Mouse (Mus musculus) T-helper 1 cell (primary cell): ENCODE measurements around the gene Aff4.
"Not testable (repeated sequence)": the region's sequence is repeated elsewhere in the genome, so short reads cannot be mapped to it uniquely, and the experiment has no call there.

Experiments used
- in situ Hi-C: fragments of 300-600 bp; cut with MboI, MseI; formaldehyde crosslinking; loops from one replicate; pipeline ENCODE4 v1.15.1; 2025; ENCODE audit warnings: high pct_unique_total_duplicates

The Aff4 gene

GRCm38 (mm10) chr11:53337684-53338083, 12.9 kb upstream of the Aff4 start:
- in situ Hi-C loops: no loop called here

- in situ Hi-C loops: not testable (repeated sequence)
Measured at GRCm38 (mm10) chr11:53341019-53341418, 9.6 kb upstream of the Aff4 start.

DNA sequence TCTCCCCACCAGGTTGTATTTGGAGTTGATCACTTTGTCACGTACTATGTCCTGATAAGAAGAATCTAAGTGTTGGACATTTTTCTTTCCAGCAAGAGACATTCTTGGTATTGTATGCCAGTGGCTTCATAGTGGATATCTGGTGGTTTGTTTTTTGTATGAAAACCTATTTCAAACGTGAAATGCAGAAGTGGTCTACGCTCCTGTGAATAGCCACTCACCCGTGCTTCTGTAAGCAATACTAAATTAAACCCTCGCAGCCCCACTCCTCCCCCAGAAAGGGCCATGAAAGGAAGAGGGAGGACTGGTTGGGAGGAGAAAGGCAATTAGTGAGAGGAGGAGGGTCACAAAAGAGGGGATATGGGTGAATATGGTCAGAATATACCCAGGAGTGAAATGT, 7.9 kb upstream of the Aff4 start:
- in situ Hi-C loops: no loop called here

DNA sequence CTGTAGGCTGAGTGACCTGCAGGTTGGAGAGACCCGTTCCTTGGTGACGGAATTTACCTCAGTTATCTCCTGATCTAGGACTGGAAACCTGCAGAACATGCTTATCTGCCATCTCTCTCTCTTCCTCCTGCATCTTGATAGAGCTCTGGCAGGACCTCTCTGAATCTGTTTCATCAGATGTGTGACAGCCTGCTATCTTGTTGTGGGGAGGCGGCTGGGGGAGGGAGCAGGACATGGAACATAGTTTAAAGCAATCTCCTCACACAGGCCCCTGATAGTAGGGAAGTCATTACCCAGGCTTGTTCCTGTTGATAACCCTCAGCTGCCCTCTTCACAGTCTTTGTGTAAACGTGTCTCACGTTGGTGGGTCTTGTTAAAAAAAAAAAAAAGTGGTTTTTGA, 5.3 kb upstream of the Aff4 start:
- in situ Hi-C loops: no loop called here

DNA sequence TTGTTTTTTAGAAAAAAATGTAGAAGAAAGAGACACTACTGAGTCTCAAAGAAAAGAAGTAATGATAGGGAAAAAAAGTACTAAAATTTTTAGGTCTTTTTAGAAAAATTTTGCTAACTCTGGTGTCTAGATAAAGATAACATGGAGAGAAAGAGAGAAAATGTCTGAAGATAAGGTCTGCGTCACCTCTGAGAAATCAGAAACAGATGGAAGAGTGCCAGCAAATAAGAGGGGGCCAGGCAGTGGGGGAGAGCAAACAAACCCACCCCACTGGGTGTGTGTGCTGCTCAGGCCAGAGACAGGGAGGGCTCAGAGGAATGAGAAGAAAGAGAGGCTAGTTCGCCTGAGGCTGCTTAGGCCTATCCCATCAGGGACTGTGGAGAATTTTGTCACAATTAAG, 4.9 kb upstream of the Aff4 start:
- in situ Hi-C loops: no loop called here

DNA sequence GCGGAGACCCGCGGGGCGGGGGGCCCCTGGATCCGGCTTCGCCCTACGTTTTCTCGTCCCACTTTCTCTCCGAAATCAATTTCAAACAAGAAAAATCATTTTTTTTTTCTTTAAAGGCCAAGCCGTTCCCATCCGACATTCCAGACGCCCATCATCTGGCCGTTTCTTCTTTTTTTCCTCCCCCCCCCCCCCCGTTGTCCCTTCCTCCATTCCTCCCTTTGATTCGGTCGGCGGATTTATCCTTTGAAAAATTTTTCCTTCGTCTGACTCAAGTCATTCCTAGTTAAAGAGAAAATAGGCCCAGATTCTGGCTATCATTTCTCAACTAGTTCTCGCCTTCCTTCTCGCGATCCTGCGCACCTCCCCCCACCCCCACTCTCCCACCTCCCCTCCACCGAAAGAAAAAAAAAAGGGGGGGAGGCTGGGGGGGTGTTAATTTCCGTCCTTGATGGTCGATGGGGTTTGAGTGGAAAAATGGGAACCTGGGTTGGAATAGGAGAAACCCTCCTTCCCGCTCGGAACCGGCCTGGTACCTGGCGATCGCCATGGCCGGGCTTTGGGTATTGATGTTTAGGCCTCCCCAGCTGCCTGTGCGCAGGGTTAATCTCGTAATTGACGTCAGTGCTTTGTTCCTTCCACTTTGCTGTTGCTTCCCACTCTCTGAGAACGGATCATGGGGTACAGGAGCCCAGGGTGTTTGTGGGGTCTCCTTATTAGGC, 750 bp downstream of the Aff4 start:
- in situ Hi-C loops: no loop called here

- in situ Hi-C loops: no loop called here
Measured at GRCm38 (mm10) chr11:53351943-53352590, 1.4 kb downstream of the Aff4 start.

DNA sequence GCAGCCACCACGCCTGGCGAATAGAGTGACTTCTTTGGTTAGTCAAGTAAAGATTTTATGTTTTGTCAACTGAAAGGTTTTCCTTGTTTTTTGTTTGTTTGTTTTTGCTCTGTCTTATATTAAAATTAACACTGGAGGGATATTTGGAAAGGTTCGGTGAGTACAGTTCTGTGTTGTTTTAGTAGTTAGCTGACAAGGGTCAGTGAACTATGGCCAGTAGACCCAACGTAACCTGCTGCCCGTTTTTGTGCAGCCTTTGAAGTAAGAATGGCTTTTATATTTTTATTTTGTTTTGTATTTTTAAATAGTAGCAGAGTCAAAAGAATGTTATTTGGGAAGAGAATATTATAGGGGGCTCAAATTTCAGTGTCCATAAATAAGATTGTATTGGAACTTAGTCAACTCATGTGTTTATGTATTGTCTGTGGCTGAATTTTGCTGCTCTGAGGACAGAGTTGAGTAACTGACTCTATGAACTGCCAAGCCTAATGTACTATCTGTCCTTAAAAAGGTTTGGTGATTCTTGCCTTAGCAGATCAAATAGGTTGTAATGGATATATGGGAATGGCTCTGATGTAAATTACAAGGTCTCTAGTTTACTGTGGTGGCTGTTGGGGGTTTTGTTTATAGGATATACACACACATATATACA, 8.0 kb downstream of the Aff4 start:
- in situ Hi-C loops: no loop called here

DNA sequence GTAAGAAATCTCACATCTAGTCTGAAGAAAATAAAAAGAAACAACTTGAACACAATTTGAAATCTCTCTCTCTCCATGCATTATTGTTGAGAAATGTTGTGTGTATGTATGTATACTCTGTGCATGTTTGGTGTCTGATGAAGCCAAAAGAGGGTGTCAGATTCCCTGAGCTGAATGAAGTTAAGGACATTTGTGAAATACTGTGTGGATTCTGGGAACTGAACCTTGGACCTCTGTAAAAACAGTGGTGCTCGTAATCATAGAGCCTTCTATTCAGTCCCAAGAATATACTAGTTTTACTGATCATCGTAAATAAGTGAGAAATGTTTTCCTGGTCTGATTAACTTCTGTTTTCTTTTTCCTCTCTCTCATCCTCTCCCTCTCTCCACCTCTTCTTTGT, 16.4 kb downstream of the Aff4 start:
- in situ Hi-C loops: no loop called here

DNA sequence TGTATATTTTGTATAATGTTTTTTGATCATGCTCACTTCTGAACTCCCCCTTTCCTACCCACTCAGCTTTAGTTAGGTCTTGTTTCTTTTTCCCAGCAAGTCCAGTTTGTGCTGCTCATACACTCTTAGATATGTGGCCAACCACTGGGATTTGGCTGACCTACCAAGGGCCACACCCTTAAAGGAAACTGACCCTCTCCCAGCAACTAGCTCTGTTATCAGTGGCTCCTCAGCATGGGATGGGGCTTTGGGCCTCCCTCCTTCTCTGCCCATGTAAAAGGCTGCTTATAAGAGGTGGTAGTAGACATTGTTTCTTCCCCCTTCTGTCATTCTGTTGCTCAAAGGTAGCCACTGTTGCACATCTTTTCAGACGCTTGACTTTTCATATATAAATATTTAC, 28.3 kb downstream of the Aff4 start:
- in situ Hi-C loops: no loop called here

DNA sequence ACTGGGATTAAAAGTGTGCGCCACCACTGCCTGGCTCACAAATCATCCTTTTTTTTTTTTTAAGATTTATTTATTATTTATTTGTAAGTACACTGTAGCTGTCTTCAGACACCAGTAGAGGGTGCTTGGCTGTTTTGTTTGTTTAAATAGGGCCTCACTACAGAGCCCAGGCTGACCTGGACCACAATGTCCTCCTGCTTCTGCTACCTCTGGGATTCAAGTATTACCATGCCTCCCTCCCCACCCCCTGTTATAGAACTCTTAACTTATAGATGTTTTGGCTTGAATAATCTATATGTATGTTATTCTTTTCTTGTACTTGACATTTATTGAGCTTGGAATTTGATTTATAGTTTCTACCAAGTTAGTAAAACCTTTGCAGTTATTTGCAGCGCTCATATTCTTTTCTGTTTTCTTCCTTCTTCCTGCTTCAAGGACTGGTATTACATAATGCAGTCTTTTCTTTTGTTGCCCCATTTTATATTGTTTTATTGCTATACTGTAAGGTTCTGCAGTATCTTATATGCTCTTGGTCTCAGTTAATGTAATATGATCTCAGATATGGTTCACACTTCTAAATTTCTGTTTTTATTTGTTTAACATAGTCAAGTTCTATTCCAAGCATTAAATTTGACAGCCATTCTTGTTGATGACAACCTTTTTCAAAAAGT, 33.3 kb downstream of the Aff4 start:
- in situ Hi-C loops: loop anchor here (10.0 kb wide), 1 partner anchor 301 kb away; no protein-coding TSS in a partner anchor

GRCm38 (mm10) chr11:53393856-53394255, 43.2 kb downstream of the Aff4 start:
- in situ Hi-C loops: no loop called here

GRCm38 (mm10) chr11:53403638-53404037, 53.0 kb downstream of the Aff4 start:
- in situ Hi-C loops: no loop called here

DNA sequence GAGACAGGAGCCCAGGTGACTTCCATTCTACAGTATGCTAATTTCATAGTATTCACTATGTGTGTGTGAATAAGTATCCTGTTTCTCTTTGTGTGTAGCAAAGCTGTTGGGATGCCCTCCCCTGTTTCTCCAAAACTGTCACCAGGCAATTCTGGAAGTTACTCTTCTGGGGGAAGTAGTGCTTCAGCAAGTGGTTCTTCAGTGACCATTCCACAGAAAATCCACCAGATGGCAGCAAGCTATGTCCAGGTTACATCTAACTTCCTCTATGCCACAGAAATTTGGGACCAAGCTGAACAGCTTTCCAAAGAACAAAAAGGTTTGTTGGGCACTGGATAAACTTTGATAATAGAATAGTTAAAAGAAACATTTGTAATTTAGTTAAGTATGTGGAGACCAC, 61.1 kb downstream of the Aff4 start:
- in situ Hi-C loops: no loop called here

DNA sequence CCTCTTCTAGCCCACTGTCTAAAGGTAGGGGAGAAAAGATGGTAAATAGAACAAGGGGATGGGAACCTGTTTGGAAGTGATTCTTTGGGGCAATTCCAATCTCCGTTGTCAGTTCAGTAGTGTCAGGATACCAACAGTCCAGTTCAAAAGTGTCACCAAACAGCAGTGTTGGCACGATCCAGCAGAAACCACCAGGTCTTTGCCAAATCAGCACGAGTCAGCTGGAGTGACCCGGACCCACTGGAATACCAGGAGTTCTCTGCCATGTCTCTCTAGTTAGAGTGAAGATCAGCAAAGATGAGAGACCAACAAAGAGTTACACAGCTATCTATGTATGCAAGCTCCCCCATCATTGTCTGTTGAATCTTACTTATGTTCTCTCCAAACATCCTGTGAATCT, 63.2 kb downstream of the Aff4 start:
- in situ Hi-C loops: no loop called here

DNA sequence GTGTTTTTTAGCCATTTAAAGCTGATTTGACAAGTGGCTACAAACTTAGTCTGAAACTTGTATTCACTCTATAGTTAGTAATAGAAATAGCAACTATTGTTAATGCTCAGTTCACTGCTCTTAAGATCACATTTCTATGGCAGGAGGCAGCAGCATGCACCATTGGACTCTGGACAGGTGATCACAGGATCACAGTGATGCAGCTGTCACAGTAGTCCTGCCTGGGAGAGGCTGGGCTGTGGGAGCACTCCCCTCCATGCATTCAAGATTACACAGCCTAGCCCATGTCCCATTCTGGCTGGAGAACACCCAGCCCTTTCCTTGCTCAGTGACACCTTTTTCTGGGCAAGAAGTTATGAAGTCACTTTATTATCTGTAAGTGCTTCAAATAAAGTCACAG, 67.4 kb downstream of the Aff4 start:
- in situ Hi-C loops: no loop called here

DNA sequence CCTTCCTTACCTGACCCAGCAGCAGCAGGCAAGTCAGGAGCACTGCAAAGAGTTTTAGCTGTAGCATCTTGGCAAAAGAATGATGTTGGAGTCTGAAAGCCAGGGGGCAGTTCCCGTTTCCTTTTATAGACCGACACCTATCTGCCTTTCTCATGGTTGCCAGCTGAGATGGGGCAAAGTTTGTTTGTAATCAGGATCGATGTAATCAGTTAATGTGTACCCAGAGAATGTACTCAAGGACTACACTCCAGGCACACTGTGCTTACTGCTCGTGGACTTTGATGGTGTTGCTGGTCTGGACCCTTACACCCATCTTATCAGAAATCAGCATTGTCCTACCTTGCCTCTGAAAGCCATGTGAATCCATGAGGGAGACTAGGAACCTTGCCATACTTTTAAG, 72.4 kb downstream of the Aff4 start, which contains the start of gene Leap2:
Gene Leap2, minus strand, starts transcription at position 135 of the 400 bp plus-strand sequence.
- in situ Hi-C loops: no loop called here

DNA sequence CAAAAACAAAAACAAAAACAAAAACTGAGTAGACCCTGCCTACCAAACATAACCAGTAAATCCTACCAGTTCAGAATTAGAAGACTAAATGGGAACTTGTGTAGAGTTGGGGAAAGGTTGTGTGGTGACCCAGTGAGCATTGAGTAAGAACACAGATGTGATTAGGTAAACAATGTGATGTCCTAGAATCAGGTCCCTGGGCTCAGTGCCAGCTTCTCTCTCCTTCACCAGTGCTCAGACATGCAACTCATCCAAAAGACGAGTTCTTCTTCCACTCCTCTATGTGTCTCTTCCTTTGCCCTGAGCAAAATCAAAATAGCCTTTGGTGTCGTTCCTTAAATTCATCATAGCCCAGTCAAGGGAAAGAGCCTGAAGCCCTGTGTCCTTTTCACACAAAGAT, 74.2 kb downstream of the Aff4 start:
- in situ Hi-C loops: no loop called here

- in situ Hi-C loops: no loop called here
Measured at GRCm38 (mm10) chr11:53425251-53425650, 74.6 kb downstream of the Aff4 start.

GRCm38 (mm10) chr11:53425711-53426255, 75.2 kb downstream of the Aff4 start:
- in situ Hi-C loops: no loop called here

DNA sequence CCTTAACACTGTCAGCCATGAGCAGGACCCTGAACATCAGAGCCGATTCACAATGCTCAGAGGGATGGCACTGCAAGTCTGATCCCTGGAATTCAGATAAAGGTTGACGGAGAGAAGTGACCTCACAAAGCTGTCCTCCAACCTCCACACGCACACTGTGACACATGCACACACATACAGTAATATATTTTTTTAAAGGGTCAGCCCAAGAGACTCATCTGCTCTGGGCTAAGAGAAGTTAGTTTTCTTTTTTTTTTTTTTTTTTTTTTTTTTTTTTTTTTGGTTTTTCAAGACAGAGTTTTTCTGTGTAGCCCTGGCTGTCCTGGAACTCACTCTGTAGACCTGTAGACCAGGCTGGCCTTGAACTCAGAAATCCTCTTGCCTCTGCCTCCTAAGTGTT, 76.3 kb downstream of the Aff4 start:
- in situ Hi-C loops: not testable (repeated sequence)
